Mouse (Mus musculus): ENCODE measurements around the gene Prkcz. TPM values are rescaled to one million over a fixed set of nuclear protein-coding genes. Genes with fewer than 3 reads are reported as not detected.
A peak's percentile ranks its signal among the peaks of the same experiment; 100 is the strongest.

Gene Prkcz
- 1 to 10 TPM; 1.7 to 2.8 TPM for total RNA-seq (2021)

GRCm38 (mm10) chr4:155361303-155361791 is at the start of gene Prkcz:
Prkcz (minus strand) TSS chr4:155361361.
- DNase-seq = peak; percentile 54 to 57
- intact Hi-C loops (cut with DNase I) = no loop called here

GRCm38 (mm10) chr4:155409058-155409776 is 48.1 kb upstream of the Prkcz start, which contains the start of gene Cfap74:
Cfap74 (plus strand) TSS chr4:155409190.
- DNase-seq = peak; percentile 71 to 73
- intact Hi-C loops (cut with DNase I) = loop anchor here (5.0 kb wide), 1 partner anchor 87 kb away; no protein-coding TSS in a partner anchor

- intact Hi-C loops (cut with DNase I) = loop anchor here (5.0 kb wide), 1 partner anchor 86 kb away; no protein-coding TSS in a partner anchor
Observed at GRCm38 (mm10) chr4:155408695-155409057, 47.5 kb upstream of the Prkcz start.

GRCm38 (mm10) chr4:155402489-155402888 is 41.3 kb upstream of the Prkcz start:
- no peak for DNase-seq
- intact Hi-C loops (cut with DNase I) = no loop called here

More at GRCm38 (mm10) chr4:155408695-155409057, 47.5 kb upstream of the Prkcz start:
- DNase-seq = no peak

GRCm38 (mm10) chr4:155401121-155401520 is 40.0 kb upstream of the Prkcz start:
- intact Hi-C loops (cut with DNase I) = no loop called here
- DNase-seq = no peak

- intact Hi-C loops (cut with DNase I) = no loop called here
- DNase-seq = no peak
Observed at GRCm38 (mm10) chr4:155398222-155398540, 37.0 kb upstream of the Prkcz start.

- intact Hi-C loops (cut with DNase I) = no loop called here
- peak; percentile 35 to 62 for DNase-seq
Observed at GRCm38 (mm10) chr4:155397511-155398221, 36.5 kb upstream of the Prkcz start, which contains the start of gene Gabrd. Gabrd (minus strand) TSS chr4:155398112.

GRCm38 (mm10) chr4:155396751-155397150 is 35.6 kb upstream of the Prkcz start:
- intact Hi-C loops (cut with DNase I) = no loop called here
- DNase-seq = no peak

- intact Hi-C loops (cut with DNase I) = no loop called here
Observed at GRCm38 (mm10) chr4:155395471-155395870, 34.3 kb upstream of the Prkcz start.

GRCm38 (mm10) chr4:155387166-155387565 is 26.0 kb upstream of the Prkcz start:
- no peak for DNase-seq
- intact Hi-C loops (cut with DNase I) = no loop called here

More at GRCm38 (mm10) chr4:155395471-155395870, 34.3 kb upstream of the Prkcz start:
- no peak for DNase-seq

GRCm38 (mm10) chr4:155383326-155383725 is 22.2 kb upstream of the Prkcz start:
- intact Hi-C loops (cut with DNase I) = no loop called here

GRCm38 (mm10) chr4:155382752-155383151 is 21.6 kb upstream of the Prkcz start:
- intact Hi-C loops (cut with DNase I) = no loop called here
- DNase-seq = no peak

More at GRCm38 (mm10) chr4:155383326-155383725, 22.2 kb upstream of the Prkcz start:
- no peak for DNase-seq

- no peak for DNase-seq
- intact Hi-C loops (cut with DNase I) = no loop called here
Observed at GRCm38 (mm10) chr4:155381974-155382373, 20.8 kb upstream of the Prkcz start.

GRCm38 (mm10) chr4:155371797-155372735 is 10.9 kb upstream of the Prkcz start:
- no peak for DNase-seq
- intact Hi-C loops (cut with DNase I) = no loop called here

GRCm38 (mm10) chr4:155370737-155371715 is 9.9 kb upstream of the Prkcz start:
- no peak for DNase-seq
- intact Hi-C loops (cut with DNase I) = no loop called here

- intact Hi-C loops (cut with DNase I) = loop anchor here (5.0 kb wide), 1 partner anchor 199 kb away; no protein-coding TSS in a partner anchor
- DNase-seq = peak; percentile 65 to 82
Observed at GRCm38 (mm10) chr4:155368684-155369083, 7.5 kb upstream of the Prkcz start.

GRCm38 (mm10) chr4:155367739-155368138 is 6.6 kb upstream of the Prkcz start:
- intact Hi-C loops (cut with DNase I) = loop anchor here (5.0 kb wide), 1 partner anchor 200 kb away; no protein-coding TSS in a partner anchor
- DNase-seq = no peak

- intact Hi-C loops (cut with DNase I) = loop anchor here (5.0 kb wide), 1 partner anchor 201 kb away; no protein-coding TSS in a partner anchor
- no peak for DNase-seq
Observed at GRCm38 (mm10) chr4:155366784-155367183, 5.6 kb upstream of the Prkcz start.

GRCm38 (mm10) chr4:155362443-155362842 is 1.3 kb upstream of the Prkcz start:
- no peak for DNase-seq
- intact Hi-C loops (cut with DNase I) = no loop called here

Data from heart, postnatal 36 days (tissue).